Mouse (Mus musculus): ENCODE data around the gene Pxt1. TPM values are rescaled to one million over a fixed set of nuclear protein-coding genes. Genes with fewer than 3 reads are reported as not detected.

The Pxt1 gene
- total and polyA plus RNA-seq, 3 experiments: 0.14 to 0.52 TPM; not detected in 1

GRCm38 (mm10) chr17:28886266-28886665 lies 57.4 kb downstream of the Pxt1 start:
- H3K27me3 ChIP-seq (ENCODE audit: control insufficient read depth, insufficient read depth, low read length): no peaks in the 10 kb centered on the region

GRCm38 (mm10) chr17:28885231-28885630 lies 58.4 kb downstream of the Pxt1 start:
- H3K36me3 ChIP-seq (ENCODE audit: control insufficient read depth, insufficient read depth, low read length): no peaks in the 10 kb centered on the region
- 81% methylated on average over 8 of the region's 8 CpGs for WGBS
- H3K4me1 ChIP-seq (ENCODE audit: control insufficient read depth, insufficient read depth, low read length): no peaks in the 10 kb centered on the region
- H3K27me3 ChIP-seq (ENCODE audit: control insufficient read depth, insufficient read depth, low read length): no peaks in the 10 kb centered on the region
- no peaks in the 10 kb centered on the region for H3K79me2 ChIP-seq (replicated peaks; ENCODE audit: control insufficient read depth, insufficient read depth, low read length)
- no peak overlapping the region for H3K27ac ChIP-seq
- intact Hi-C loops (cut with DNase I): no loop called here
- no peak for DNase-seq
- no peak overlapping the region for H3K9ac ChIP-seq (ENCODE audit: low read depth, low read length)
- TF ChIP-seq EP300 (IDR thresholded peaks at IDR 0.05; ENCODE audit: insufficient read depth, low read depth, low read length): no peak
- TF ChIP-seq POLR2A (IDR thresholded peaks at IDR 0.05; ENCODE audit: insufficient read depth, low read depth, low read length): no peak
- no peak for TF ChIP-seq CTCF (IDR thresholded peaks at IDR 0.05)
- H3K4me3 ChIP-seq: no peak overlapping the region

More at GRCm38 (mm10) chr17:28886266-28886665, 57.4 kb downstream of the Pxt1 start:
- no peaks in the 10 kb centered on the region for H3K36me3 ChIP-seq (ENCODE audit: control insufficient read depth, insufficient read depth, low read length)
- H3K9ac ChIP-seq (ENCODE audit: low read depth, low read length): no peak overlapping the region
- H3K4me3 ChIP-seq: no peak overlapping the region
- no peaks in the 10 kb centered on the region for H3K79me2 ChIP-seq (replicated peaks; ENCODE audit: control insufficient read depth, insufficient read depth, low read length)
- intact Hi-C loops (cut with DNase I): no loop called here
- no peak for DNase-seq
- H3K4me1 ChIP-seq (ENCODE audit: control insufficient read depth, insufficient read depth, low read length): no peaks in the 10 kb centered on the region
- TF ChIP-seq POLR2A (IDR thresholded peaks at IDR 0.05; ENCODE audit: insufficient read depth, low read depth, low read length) (no peak), CTCF (IDR thresholded peaks at IDR 0.05) (no peak), EP300 (IDR thresholded peaks at IDR 0.05; ENCODE audit: insufficient read depth, low read depth, low read length) (no peak)
- 89% methylated on average over 8 of the region's 8 CpGs for WGBS
- H3K27ac ChIP-seq: no peak overlapping the region

Other genes with a start within 250 kb of the Pxt1 start
- under 1 TPM in 1 of 2 experiments, not detected in 1; 0.52 TPM for gene AC170998.1, start 217.8 kb downstream of the Pxt1 start, total RNA-seq (2021)
- 0.27 TPM in 1 of 2 replicates, not detected in the other for gene AC170998.1, start 217.8 kb downstream of the Pxt1 start, polyA plus RNA-seq (2012; rRNA removed)
- gene Mapk13, start 174.5 kb downstream of the Pxt1 start, total RNA-seq (2021): under 1 TPM; 0.48 to 0.52 TPM
- gene Mapk13, start 174.5 kb downstream of the Pxt1 start, polyA plus RNA-seq (2012; rRNA removed): 0.38 and 0.78 TPM in 2 replicates
- gene Brpf3, start 142.8 kb downstream of the Pxt1 start, total RNA-seq (2021): 10 to 100 TPM; 12.0 to 15.8 TPM
- gene Brpf3, start 142.8 kb downstream of the Pxt1 start, polyA plus RNA-seq (2012; rRNA removed): 14.0 and 14.2 TPM in 2 replicates
- not detected for gene Pnpla1, start 85.4 kb downstream of the Pxt1 start, total RNA-seq (2021)
- 0.02 TPM in 1 of 2 replicates, not detected in the other for gene Pnpla1, start 85.4 kb downstream of the Pxt1 start, polyA plus RNA-seq (2012; rRNA removed)
- not detected for gene 4930539E08Rik, start 28.5 kb downstream of the Pxt1 start, total RNA-seq (2021)
- gene 4930539E08Rik, start 28.5 kb downstream of the Pxt1 start, polyA plus RNA-seq (2012; rRNA removed): 0.08 and 0.23 TPM in 2 replicates
- gene Kctd20, start 8.1 kb upstream of the Pxt1 start, total RNA-seq (2021): 10 to 100 TPM; 55.7 to 55.8 TPM
- 23.8 and 44.7 TPM in 2 replicates for gene Kctd20, start 8.1 kb upstream of the Pxt1 start, polyA plus RNA-seq (2012; rRNA removed)
- gene Stk38, start 64.2 kb upstream of the Pxt1 start, total RNA-seq (2021): 10 to 100 TPM; 29.5 to 32.5 TPM
- gene Stk38, start 64.2 kb upstream of the Pxt1 start, polyA plus RNA-seq (2012; rRNA removed): 41.6 and 50.5 TPM in 2 replicates
- 10 to 100 TPM; 64.5 to 84.9 TPM for gene Srsf3, start 88.8 kb upstream of the Pxt1 start, total RNA-seq (2021)
- 84.5 and 104 TPM in 2 replicates for gene Srsf3, start 88.8 kb upstream of the Pxt1 start, polyA plus RNA-seq (2012; rRNA removed)
- gene Cdkn1a, start 147.1 kb upstream of the Pxt1 start, total RNA-seq (2021): 100 to 1,000 TPM in 1 of 2 experiments, 10 to 100 TPM in 1; 56.4 to 156 TPM
- 30.4 and 37.3 TPM in 2 replicates for gene Cdkn1a, start 147.1 kb upstream of the Pxt1 start, polyA plus RNA-seq (2012; rRNA removed)
- gene Rab44, start 170.3 kb upstream of the Pxt1 start, total RNA-seq (2021): under 1 TPM in 1 of 2 experiments, not detected in 1; 0.70 TPM
- 0.23 and 0.38 TPM in 2 replicates for gene Rab44, start 170.3 kb upstream of the Pxt1 start, polyA plus RNA-seq (2012; rRNA removed)

All from heart, adult 2 months (tissue).